Mouse (Mus musculus) forebrain, embryonic 16.5 days (tissue): ENCODE results near the gene Piwil4. TPM values are rescaled to one million over a fixed set of nuclear protein-coding genes. Genes with fewer than 3 reads are reported as not detected.

Experiments
- ATAC-seq: fragments of 200-750 bp; cut with Nextera tagmentation; 2 replicates; pipeline ENCODE4 v1.8.0; 2017; ENCODE audit warnings: mild to moderate bottlenecking, moderate library complexity
- H3K27ac ChIP-seq: fragments of 300-500 bp; sonication (generic); 2 replicates; pipeline ENCODE4 v1.5.1; 2014; ENCODE audit warnings: low read length, control low read depth
- H3K27me3 ChIP-seq: fragments of 300-500 bp; sonication (generic); replicated peaks from 2 replicates; pipeline ENCODE4 v1.6.1; 2014; ENCODE audit warnings: low read length; ENCODE audit not compliant: control insufficient read depth, insufficient read depth
- H3K36me3 ChIP-seq: fragments of 300-500 bp; sonication (generic); 2 replicates; pipeline ENCODE4 v1.6.1; 2014; ENCODE audit not compliant: control insufficient read depth, insufficient read depth
- H3K4me1 ChIP-seq: fragments of 300-500 bp; sonication (generic); replicated peaks from 2 replicates; pipeline ENCODE4 v1.6.1; 2014; ENCODE audit warnings: low read length; ENCODE audit not compliant: control insufficient read depth, insufficient read depth
- H3K4me2 ChIP-seq: fragments of 300-500 bp; sonication (generic); 2 replicates; pipeline ENCODE4 v1.6.1; 2014; ENCODE audit warnings: mild to moderate bottlenecking, low read length, control low read depth
- H3K4me3 ChIP-seq: fragments of 300-500 bp; sonication (generic); replicated peaks from 2 replicates; pipeline ENCODE4 v1.5.1; 2014; ENCODE audit warnings: mild to moderate bottlenecking, low read length, control low read depth
- H3K9ac ChIP-seq: fragments of 300-500 bp; sonication (generic); replicated peaks from 2 replicates; pipeline ENCODE4 v1.6.1; 2014; ENCODE audit warnings: low read depth, low read length, control low read depth
- H3K9me3 ChIP-seq: fragments of 300-500 bp; sonication (generic); 2 replicates; pipeline ENCODE4 v1.6.1; 2016; ENCODE audit warnings: low read length; ENCODE audit not compliant: control insufficient read depth
- WGBS: fragments of 180-500 bp; shearing (Covaris S2); extraction: QIAGEN DNeasy Blood & Tissue Kit; methylation state at CpG from one replicate; pipeline ENCODE4 v1.1.7; 2014; 5-methylcytosine and 5-hydroxymethylcytosine counted together
- polyA plus RNA-seq: library from polyadenylated mRNA; unstranded; fragments of >200 nt; fragmentation: Nextera tagmentation; extraction: Ambion mirVana; gene quantifications from 2 replicates; pipeline ENCODE4 v1.2.1, GENCODE M21; 2015

Gene Piwil4
- polyA plus RNA-seq, 1 experiment from 2014 or later: 0.06 TPM

DNA sequence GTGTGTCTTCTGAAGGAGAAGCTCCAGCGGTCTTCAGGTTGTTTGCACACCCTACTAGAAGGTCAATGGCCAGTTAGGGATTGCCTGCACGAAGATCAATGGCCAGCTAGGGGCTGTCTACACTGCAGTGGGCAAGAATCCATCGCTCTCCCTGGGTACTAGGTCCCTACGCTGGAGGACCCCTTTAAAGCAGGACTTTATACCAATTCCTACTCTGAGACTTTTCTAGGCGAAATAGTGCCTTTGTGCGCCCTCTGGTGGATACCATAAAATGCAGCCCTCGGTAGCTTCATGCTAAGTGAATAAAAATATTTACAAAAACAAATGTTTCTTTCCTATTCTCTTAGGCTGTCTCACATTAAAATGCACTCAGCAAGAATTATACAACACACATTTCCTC lies 24.2 kb upstream of the Piwil4 start:
- H3K4me1 ChIP-seq: no peaks in the 10 kb centered on the region
- no peak overlapping the region for H3K9ac ChIP-seq
- ATAC-seq: peak; percentile 70
- no peaks in the 10 kb centered on the region for H3K27me3 ChIP-seq
- H3K9me3 ChIP-seq: no peaks in the 10 kb centered on the region
- H3K36me3 ChIP-seq: no peaks in the 10 kb centered on the region
- no peak overlapping the region for H3K4me2 ChIP-seq
- WGBS: 26% methylated on average over 7 of the region's 7 CpGs
- H3K4me3 ChIP-seq: no peak overlapping the region
- H3K27ac ChIP-seq: no peak overlapping the region

DNA sequence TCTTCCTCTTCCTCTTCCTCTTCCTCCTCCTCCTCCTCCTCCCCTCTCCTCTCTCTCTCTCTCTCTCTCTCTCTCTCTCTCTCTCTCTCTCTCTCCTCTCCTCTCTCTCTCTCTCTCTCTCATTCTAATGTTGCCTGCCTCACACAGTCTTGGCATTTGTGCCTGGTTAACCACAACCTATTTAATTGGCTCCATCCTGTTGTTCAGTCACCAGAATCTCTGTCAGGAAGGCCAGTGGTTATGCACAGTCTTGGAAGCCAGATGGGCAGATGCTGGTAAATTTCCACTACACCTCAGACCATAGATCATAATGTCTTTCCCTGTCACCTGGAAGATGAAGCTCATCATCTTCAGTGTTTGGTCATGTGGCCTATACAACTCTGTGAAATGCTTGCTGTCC lies 18.7 kb upstream of the Piwil4 start:
- H3K4me1 ChIP-seq: no peaks in the 10 kb centered on the region
- no peaks in the 10 kb centered on the region for H3K9me3 ChIP-seq
- no peaks in the 10 kb centered on the region for H3K36me3 ChIP-seq
- H3K27me3 ChIP-seq: no peaks in the 10 kb centered on the region
- no peak overlapping the region for H3K9ac ChIP-seq
- no peak for ATAC-seq
- H3K27ac ChIP-seq: no peak overlapping the region
- no peak overlapping the region for H3K4me3 ChIP-seq
- no peak overlapping the region for H3K4me2 ChIP-seq

DNA sequence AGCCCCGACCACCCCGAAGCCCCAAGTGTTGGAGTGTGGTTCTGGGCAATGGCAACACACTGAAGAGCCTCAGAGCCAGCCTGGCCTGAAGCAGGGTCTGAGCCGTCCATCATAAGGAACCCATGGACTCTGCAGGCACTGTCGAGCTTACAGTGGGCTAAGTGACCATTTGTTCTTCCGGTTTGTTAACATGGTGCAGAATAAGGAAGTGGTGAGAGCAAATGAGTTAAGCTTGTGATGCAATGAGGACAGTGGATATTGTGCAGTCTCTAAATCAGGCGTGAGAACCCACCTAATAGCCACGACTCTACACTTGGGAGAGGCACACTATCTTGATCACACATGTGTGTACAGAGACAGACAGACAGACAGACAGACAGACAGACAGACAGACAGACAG lies 18.1 kb upstream of the Piwil4 start:
- H3K36me3 ChIP-seq: no peaks in the 10 kb centered on the region
- H3K9ac ChIP-seq: no peak overlapping the region
- no peaks in the 10 kb centered on the region for H3K9me3 ChIP-seq
- no peak overlapping the region for H3K27ac ChIP-seq
- H3K4me3 ChIP-seq: no peak overlapping the region
- H3K4me1 ChIP-seq: no peaks in the 10 kb centered on the region
- H3K27me3 ChIP-seq: no peaks in the 10 kb centered on the region
- WGBS: 75% methylated on average over 7 of the region's 7 CpGs
- no peak for ATAC-seq
- no peak overlapping the region for H3K4me2 ChIP-seq

DNA sequence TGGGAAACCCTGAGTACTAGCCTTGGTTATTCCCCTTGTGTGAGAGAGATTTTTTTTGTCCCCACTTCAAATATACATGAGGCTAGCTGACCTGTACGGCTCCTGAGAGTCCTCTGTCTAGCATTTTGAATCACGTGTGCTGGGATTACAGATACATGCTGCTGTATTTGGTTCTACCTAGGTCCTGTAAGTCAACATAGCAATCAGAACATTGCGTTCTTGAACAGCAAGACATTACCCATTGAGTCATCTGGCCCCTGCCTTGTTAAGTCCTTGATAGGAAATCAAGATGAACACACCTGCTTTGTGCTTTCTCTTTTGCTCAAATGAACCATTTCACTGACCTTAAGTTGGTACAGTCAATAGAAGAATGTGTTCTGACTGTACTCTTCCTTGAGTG lies 13.9 kb upstream of the Piwil4 start:
- H3K9ac ChIP-seq: no peak overlapping the region
- 85% methylated on average over 3 of the region's 3 CpGs for WGBS
- peaks cover 14% of the 10 kb centered on the region for H3K4me1 ChIP-seq
- 0 out of 2 replicates have a peak, but pooled peaks cover 2% of the 10 kb centered on the region for H3K27me3 ChIP-seq
- no peak overlapping the region for H3K4me2 ChIP-seq
- no peaks in the 10 kb centered on the region for H3K9me3 ChIP-seq
- H3K27ac ChIP-seq: no peak overlapping the region
- ATAC-seq: no peak
- H3K36me3 ChIP-seq: no peaks in the 10 kb centered on the region
- H3K4me3 ChIP-seq: no peak overlapping the region

DNA sequence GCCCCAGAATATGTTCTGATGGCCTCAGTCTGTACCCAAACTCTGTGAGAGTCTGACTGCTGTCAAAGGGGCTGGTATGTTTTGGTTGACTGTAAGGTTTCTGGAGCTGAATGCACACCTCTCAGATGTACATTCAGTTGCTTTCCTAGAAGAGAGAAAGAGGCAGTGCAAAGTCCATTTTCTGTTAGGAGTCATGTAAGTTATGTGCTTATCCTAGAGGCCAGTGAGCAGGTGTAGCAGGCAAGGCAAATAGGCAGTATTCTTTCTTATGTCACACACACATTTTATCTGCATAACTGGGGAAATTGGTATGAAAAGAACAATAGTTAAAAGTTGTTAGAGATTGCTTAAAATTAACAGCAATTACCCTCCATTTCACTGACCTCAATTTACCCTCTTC lies 13.4 kb upstream of the Piwil4 start:
- peaks cover 14% of the 10 kb centered on the region for H3K4me1 ChIP-seq
- ATAC-seq: no peak
- H3K27ac ChIP-seq: no peak overlapping the region
- no peak overlapping the region for H3K4me2 ChIP-seq
- 0 out of 2 replicates have a peak, but pooled peaks cover 2% of the 10 kb centered on the region for H3K27me3 ChIP-seq
- H3K9ac ChIP-seq: no peak overlapping the region
- H3K9me3 ChIP-seq: no peaks in the 10 kb centered on the region
- H3K36me3 ChIP-seq: no peaks in the 10 kb centered on the region
- no peak overlapping the region for H3K4me3 ChIP-seq

DNA sequence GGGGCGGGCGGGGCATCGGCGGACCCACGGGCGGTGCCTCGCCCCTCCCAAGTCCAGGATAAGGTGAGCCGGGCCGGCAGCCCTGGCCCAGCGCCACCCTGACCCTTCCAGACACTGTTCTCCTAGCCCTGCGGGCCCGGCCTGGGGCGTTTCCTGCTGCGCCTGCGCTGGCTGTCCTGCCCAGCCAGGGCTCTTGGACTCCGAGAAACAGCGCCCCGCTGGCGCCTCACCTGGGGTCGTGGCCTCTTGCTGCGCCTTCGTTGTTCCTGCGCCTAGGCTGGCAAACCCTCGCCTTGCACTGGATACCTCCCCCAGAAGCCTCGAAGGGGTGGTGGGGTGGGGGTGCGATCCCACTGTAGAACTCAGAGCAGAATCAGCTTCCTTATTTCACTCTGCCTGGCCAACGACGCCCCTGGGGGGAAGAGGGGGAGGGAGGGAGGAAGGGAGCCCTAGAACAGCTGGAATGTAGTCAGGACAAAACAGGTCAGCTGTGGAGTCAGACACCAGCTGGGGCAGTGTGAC lies 11.5 kb upstream of the Piwil4 start, which contains the start of gene Fut4:
Gene Fut4, minus strand, starts transcription at position 393 of the 522 bp plus-strand sequence.
- Histone ChIP-seq H3K36me3 (no peaks in the 10 kb centered on the region), H3K27me3 (0 out of 2 replicates have a peak, but pooled peaks cover 2% of the 10 kb centered on the region), H3K27ac (no peak within 1 kb of the TSS), H3K9ac (peak within 1 kb of the TSS; percentile 63), H3K9me3 (no peaks in the 10 kb centered on the region), H3K4me1 (peaks cover 14% of the 10 kb centered on the region), H3K4me3 (peak within 1 kb of the TSS; percentile 55), H3K4me2 (peak within 1 kb of the TSS; percentile 92)
- ATAC-seq: peak; percentile 69
- 2% methylated on average over 28 of the region's 28 CpGs for WGBS

DNA sequence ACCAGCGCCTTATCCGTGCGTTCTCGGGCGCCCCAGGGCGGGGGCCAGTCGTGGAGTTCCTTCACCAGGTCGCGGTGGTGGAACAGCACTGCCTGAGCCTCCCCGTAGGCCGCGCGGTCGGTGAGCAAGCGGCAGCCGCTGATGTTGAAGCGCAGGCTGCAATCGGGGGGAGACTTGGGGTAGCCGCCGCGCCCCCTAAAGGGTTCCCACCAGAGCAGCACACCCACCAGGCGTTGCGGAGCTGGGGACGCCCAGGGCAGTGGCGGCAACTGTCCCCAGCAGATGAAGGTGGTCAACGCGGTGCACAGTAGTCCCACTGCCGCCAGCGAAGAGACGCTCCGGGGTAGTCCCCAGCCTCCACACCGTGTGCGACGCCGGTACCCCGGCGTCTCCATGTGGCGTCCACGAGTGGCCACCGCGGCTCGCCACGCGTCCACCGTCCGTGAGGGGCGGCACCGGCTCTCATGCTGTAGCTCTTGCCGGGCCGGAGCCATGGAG lies 11.0 kb upstream of the Piwil4 start:
- no peaks in the 10 kb centered on the region for H3K36me3 ChIP-seq
- H3K4me1 ChIP-seq: peaks cover 14% of the 10 kb centered on the region
- under 1% methylated on average over 50 of the region's 50 CpGs for WGBS
- H3K9ac ChIP-seq: peak overlapping the region; percentile 63
- H3K4me3 ChIP-seq: peak overlapping the region; percentile 55
- peak; percentile 84 for ATAC-seq
- H3K4me2 ChIP-seq: peak overlapping the region; percentile 92
- H3K9me3 ChIP-seq: no peaks in the 10 kb centered on the region
- H3K27me3 ChIP-seq: 0 out of 2 replicates have a peak, but pooled peaks cover 2% of the 10 kb centered on the region
- H3K27ac ChIP-seq: no peak overlapping the region

DNA sequence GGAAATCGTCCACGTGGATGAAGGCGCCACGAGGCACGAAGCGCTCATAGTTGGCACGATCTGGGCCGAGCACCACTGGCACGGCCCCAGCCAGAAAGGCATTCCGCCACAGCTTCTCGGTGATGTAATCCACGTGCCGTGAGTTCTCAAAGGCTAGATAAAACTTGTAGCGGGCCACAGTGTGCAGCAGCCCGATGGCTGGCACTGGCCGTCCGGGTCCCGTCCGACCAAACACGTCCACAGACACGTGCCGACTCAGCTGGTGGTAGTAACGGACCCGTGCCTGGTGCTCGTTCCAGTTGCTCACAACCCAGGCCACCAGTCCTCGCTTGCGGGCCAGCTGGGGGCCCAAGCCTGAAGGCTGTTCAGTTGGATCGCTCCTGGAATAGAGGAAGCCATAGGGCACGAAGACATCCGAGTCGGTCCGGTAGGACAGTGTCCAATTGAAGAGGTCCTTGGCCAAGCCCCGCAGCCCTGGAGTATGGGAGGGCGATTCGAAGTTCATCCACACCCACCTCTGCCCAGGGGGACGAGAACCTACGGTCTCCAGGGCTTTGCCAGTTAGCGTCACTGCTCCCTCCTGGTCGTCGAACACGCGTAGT lies 10.5 kb upstream of the Piwil4 start:
- Histone ChIP-seq H3K4me2 (peak overlapping the region; percentile 92), H3K9me3 (no peaks in the 10 kb centered on the region), H3K9ac (peak overlapping the region; percentile 63), H3K27ac (no peak overlapping the region), H3K27me3 (0 out of 2 replicates have a peak, but pooled peaks cover 2% of the 10 kb centered on the region), H3K36me3 (no peaks in the 10 kb centered on the region), H3K4me1 (peaks cover 14% of the 10 kb centered on the region), H3K4me3 (peak overlapping the region; percentile 55)
- WGBS: 53% methylated on average over 42 of the region's 42 CpGs
- ATAC-seq: no peak; the same call in 1 of the 2 replicates

DNA sequence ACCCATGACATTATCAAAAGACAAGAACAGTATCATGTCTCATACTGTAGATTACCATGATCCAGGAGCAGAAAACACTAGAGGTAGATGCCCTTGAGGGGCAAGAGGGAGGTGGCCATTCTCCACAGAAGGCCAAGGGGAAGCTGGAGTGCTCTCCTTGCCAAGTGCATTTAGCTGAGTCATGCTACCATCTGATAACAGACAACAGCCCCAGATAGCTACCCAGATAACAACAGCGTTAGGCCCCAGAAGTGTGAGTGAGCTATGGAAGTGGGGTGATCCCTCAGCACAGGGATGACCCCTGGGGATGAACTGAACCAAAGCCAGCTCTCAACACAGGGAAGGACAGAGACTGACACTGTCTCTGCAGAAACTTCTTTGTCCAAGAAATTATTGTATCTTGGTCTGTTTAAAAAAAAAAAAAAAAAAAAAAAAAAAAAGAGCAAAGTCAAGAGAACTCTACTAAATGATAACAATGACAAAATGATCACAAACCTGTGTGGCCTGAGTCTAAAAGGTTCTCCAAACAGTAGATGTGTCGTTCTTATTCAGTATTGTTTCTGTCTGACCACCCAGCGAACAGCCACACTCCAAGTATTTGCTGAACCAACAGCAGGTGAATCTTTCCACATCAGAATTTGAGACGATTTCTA lies 909 bp downstream of the Piwil4 start:
- 86% methylated on average over 4 of the region's 4 CpGs for WGBS
- no peak for ATAC-seq
- Histone ChIP-seq H3K4me2 (no peak overlapping the region), H3K4me1 (no peaks in the 10 kb centered on the region), H3K4me3 (no peak overlapping the region), H3K27ac (no peak overlapping the region), H3K9me3 (no peaks in the 10 kb centered on the region), H3K36me3 (no peaks in the 10 kb centered on the region), H3K9ac (no peak overlapping the region), H3K27me3 (no peaks in the 10 kb centered on the region)
